Mouse (Mus musculus): ENCODE results near the gene Arhgdia. TPM values are rescaled to one million over a fixed set of nuclear protein-coding genes. Genes with fewer than 3 reads are reported as not detected.
"Not testable (repeated sequence)": the region's sequence is repeated elsewhere in the genome, so short reads cannot be mapped to it uniquely, and the experiment has no call there.

Arhgdia gene
- total RNA-seq, 2 experiments from 2014 or later: 306 to 324 TPM

DNA sequence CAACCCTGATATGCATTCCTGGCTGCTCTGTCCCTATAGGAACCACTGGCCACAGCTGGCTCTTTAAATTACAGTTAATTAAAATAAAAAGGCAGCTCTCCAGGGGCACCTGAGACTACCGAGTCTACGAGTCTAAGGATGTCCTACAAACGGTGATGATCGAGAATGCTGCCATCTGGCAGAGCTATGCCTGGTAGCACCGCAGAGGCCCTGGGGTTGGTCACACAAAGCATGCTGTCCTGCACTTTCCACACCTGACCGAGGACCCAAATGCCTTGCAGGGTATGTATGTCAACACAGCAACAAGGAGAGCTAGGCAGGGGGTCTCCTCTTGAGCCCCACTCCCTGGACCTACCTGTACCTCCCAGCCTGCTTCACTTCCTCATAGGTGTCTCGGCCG lies 32.6 kb upstream of the Arhgdia start:
- no peak for DNase-seq (ENCODE audit: extremely low spot score in 1 of 2, low spot score in 1 of 2)

DNA sequence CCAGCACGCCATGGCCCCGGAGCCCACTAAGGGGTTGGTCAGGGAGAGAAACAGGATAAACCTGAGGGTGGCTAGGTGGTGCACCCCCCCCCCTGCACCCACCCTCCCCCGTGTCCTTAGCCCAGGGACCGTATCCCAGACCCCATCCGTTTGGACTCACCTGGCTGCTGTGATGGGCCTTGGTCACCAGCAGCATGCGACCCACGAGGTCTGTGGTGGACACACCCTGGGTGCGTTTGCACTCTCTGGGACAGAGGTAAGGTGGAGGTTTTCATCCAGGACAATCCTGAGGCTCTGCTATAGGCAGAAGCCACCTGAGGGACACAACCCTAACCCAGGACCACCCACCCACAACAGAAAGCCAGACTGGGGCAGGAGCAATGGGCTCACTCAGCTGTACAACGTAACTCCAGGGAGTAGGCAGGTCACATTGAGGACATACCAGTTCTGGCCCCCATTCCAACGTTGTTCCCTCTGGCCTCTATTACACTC lies 32.1 kb upstream of the Arhgdia start:
- DNase-seq (ENCODE audit: extremely low spot score in 1 of 2, low spot score in 1 of 2): no peak

- peak; percentile 44 to 72 for DNase-seq (ENCODE audit: extremely low spot score in 1 of 2, low spot score in 1 of 2)
Measured at GRCm38 (mm10) chr11:120612763-120613162, 31.3 kb upstream of the Arhgdia start.

- no peak for DNase-seq (ENCODE audit: extremely low spot score in 1 of 2, low spot score in 1 of 2)
Measured at GRCm38 (mm10) chr11:120610477-120611046, 29.1 kb upstream of the Arhgdia start.

DNA sequence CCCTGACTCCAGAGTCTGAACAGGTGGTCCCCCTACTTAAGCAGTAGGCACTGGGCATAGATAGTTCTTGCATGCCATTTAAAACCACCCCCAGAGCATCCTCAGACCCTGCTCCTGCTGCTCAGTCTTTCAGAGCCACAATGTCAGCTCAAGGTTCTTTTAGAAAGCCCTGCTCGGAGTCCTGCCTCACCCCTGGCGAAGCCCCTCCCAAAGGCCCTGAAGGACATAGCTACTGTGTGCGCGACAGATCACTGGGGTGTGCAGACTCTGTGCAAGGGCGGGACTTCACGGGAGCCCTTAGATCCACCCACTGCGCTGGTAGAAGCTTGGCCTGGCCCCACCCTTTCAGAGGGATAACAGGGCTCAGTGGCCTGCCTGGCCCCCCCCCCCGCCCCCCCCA lies 27.8 kb upstream of the Arhgdia start:
- no peak for DNase-seq (ENCODE audit: extremely low spot score in 1 of 2, low spot score in 1 of 2)

DNA sequence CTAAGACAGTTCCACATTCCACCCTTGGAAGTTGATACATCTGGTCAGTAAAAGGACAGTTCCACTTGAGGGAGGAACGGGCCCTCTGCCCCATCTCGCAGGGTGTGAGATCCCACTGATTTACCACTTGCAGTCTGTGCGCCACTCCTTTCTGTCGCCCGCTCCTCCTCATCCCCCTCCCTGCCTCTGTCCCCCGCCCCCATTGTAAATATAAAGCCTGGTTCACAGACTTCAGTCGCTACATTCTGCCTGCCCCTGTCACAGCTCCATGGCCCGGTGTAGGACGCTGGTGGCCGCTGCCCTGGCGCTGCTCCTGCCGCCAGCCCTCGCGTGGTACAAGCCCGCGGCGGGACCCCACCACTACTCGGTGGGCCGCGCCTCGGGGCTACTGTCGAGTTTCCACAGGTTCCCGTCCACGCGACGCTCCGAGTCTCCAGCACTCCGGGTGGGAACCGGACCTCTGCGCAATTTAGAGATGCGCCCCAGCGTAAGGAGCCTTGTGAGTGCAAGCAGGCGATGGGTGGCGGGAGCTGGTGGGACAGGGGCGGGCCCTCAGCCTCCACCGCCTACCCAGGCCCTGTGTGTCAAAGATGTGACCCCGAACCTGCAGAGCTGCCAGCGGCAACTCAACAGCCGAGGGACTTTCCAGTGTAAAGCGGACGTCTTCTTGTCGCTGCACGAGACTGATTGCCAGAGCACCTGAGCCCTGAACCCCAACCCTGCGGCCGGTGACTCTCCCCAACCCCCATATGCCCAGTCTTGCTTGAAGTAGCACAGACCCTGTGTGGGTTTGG lies 27.0 kb upstream of the Arhgdia start, which contains the start of gene Npb:
Gene Npb (plus strand): TSS at position 237 of the 794 bp plus-strand sequence.
- DNase-seq (ENCODE audit: extremely low spot score in 1 of 2, low spot score in 1 of 2): no peak

DNA sequence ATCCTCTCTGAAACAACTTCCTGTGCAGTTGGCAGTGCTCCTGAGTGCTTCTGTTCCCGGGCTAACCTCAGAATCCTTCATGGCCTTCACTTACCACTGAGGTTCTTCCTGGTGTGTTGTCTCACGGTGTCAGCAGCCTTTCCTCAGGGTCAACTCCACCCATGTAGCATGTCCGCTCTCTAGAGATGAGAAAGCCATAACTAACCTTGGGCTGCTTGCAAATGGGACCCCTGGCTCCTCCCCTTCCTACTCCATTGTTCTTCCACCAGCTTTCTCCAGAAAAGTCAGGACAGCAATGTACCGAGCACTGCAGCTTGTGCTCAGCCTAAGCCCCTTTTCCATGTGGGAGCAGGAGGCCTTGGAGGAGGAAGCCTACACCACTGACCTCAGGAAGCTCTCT lies 25.3 kb upstream of the Arhgdia start:
- DNase-seq (ENCODE audit: extremely low spot score in 1 of 2, low spot score in 1 of 2): no peak

GRCm38 (mm10) chr11:120605667-120606066 lies 24.2 kb upstream of the Arhgdia start:
- DNase-seq (ENCODE audit: extremely low spot score in 1 of 2, low spot score in 1 of 2): no peak

DNA sequence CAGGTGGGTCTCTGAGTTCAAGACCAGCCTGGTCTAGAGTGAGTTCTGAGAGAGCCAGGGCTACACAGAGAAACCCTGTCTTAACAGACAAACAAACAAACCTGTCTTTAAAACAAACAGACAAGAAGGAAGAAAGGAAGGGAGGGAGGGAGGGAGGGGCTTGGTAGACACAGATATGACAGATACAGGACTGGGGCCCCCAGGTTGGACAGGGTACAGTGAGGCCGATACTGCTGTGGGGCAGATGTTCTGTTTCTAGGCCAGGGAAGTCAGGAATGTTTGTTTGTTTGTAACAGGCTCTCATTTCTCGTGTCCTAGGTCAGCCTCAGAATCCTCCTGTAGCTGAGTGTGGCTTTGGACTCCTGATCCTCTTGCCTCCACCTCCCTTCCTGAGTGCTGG lies 22.1 kb upstream of the Arhgdia start:
- DNase-seq (ENCODE audit: extremely low spot score in 1 of 2, low spot score in 1 of 2): no peak

DNA sequence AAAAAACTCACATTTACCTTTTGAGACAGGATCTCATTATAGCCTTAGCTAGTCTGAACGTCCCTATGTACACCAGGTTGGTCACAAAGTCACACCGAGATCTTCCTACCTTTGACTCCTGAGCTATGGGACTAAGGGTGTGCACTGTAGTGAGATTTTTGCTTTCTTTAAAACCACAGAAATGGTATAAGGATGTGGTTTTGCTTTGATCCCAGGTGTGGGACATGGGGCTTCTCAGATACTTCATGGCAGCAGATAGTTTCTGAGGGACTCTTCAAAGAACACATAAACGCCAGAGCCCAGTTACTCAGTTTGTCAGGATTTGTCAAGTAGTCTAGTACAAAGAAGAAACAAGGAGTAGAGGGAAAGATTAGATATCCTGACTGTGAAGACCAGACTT lies 19.3 kb upstream of the Arhgdia start:
- no peak for DNase-seq (ENCODE audit: extremely low spot score in 1 of 2, low spot score in 1 of 2)

GRCm38 (mm10) chr11:120598990-120599549 lies 17.6 kb upstream of the Arhgdia start:
- no peak for DNase-seq (ENCODE audit: extremely low spot score in 1 of 2, low spot score in 1 of 2)

DNA sequence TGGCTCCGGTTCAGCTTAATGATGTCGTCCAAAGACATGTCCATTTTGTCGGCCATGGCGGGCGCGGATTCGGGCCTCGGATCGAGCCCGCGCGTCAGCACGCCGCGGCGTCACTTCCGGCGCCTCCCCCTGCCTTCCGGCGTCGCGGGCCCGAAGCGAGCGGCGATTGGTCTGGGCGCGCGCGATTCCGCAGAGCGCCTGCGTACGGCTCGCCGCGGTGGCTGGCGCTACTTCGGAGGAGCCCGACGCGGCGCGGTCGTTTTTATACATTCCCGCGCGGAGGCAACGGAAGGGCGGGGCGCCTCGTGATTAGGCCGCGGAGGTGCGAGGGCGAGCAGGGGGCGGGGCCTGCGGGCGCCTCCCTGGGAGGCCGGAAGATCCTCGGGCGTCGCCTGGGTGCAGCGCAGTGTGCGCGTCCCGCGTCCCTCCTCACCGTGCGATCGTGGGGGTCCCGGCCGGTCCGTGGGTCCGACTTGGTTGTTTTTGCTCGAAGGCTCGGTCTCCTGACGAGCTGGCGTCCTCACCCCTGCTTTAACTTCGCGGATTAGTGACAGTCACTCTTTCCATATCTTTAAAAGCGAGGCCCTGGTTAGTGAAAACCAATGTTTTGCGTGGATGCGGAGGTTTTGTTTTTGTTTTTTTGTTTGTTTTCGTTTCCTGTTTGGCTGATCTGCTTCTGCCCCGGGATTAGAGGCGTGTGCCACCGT lies 17.0 kb upstream of the Arhgdia start, which contains the start of the genes Alyref and Anapc11:
Gene Alyref (minus strand): TSS at position 83 of the 707 bp plus-strand sequence.
Gene Anapc11 (plus strand): TSS at position 139 of the 707 bp plus-strand sequence.
- peak; percentile 84 to 85 for DNase-seq (ENCODE audit: extremely low spot score in 1 of 2, low spot score in 1 of 2)

- no peak for DNase-seq (ENCODE audit: extremely low spot score in 1 of 2, low spot score in 1 of 2)
Measured at GRCm38 (mm10) chr11:120597240-120598235, 16.1 kb upstream of the Arhgdia start.

DNA sequence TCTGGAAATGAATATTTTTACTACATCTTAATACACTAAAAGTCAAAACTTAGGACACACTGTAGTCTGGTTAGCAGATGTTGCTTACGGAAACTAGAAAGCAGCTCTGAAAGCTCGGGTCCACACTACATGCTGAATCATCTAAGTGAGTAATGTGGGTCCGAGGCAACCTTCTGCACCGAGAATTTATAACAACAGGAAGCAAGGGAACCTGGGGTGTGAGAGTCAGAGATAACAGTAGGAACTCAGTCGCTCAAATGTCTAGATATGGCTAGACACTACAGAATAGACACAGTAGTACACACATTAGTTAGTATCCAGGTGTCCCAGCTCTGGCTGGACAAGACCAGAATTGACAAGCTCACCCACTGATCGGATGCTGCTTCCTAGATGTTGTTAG lies 7.1 kb upstream of the Arhgdia start:
- no peak for DNase-seq (ENCODE audit: extremely low spot score in 1 of 2, low spot score in 1 of 2)

- DNase-seq (ENCODE audit: extremely low spot score in 1 of 2, low spot score in 1 of 2): no peak
Measured at GRCm38 (mm10) chr11:120583937-120584336, 2.5 kb upstream of the Arhgdia start.

DNA sequence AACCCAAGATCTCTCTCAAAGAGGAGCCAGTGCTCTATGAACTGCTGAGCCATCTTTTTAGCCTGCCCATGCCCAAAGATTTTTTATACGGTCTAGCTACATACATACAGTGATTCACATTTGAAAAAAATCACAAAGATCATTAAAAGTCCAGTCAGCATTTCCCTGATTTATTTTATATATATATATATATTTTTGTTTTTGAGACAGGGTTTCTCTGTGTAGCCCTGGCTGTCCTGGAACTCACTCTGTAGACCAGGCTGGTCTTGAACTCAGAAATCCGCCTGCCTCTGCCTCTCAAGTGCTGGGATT lies 1.5 kb upstream of the Arhgdia start:
- not testable (repeated sequence) for DNase-seq (ENCODE audit: extremely low spot score in 1 of 2, low spot score in 1 of 2)

DNA sequence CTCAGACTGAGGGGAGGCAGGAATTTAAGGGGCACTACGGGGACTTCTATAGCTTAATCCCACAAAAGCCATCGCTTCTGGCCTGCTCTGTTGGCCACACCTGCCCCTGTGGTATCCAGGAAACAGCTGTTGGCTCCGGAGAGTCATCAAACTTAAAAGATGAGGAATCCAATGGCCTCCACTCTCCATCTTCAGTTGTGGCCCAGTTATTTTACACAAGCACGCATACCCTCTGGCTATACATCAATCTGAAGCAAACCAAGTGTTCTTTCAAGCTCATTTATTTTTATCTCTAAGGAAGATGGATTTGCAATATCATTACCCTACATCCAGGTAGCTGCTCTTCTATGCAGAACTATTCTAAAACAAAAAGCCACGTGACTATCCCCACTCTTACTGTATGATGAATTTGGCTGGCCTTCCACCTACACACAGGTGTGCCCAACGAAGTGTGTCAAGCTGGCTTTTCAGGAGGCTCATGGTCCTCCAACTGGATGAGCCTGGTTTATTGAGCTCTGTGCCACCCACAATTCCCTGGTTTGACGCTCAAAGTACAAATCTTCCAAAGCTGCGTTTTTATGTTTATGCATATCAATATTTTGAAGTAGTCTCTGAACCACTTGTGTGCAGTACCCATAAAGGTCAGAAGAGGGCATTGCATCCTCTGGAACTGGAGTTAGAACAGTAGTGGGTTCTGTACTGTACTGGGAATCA lies 1.0 kb upstream of the Arhgdia start:
- no peak for DNase-seq (ENCODE audit: extremely low spot score in 1 of 2, low spot score in 1 of 2)

- peak; percentile 30 to 37 for DNase-seq (ENCODE audit: extremely low spot score in 1 of 2, low spot score in 1 of 2)
Measured at GRCm38 (mm10) chr11:120580871-120581331, 523 bp downstream of the Arhgdia start.

DNA sequence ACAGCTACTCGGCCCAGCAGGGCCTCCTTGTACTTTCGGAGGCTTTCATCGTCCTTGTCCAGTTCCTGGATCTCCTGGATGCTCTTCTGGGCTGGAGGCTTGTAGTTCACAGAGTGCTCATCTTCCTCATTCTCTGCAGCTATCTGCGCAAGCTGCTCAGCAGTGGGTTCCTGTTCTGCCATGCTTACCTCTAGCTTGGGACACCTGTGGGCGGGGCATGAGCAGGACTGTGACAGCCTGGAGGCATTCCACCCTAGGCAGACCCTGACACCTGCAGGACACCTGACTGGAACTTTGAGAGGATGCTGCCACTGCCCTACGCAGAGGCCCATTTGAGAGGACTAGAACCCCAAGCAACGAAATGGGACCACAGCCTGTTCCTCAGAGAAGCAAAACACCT lies 1.2 kb downstream of the Arhgdia start:
- no peak for DNase-seq (ENCODE audit: extremely low spot score in 1 of 2, low spot score in 1 of 2)
